Mouse (Mus musculus) erythroblast, embryonic 14.5 days (primary cell): ENCODE measurements around the gene Hsd3b6.

Experiments
- GATA1 ChIP-seq: IDR thresholded peaks from 2 replicates; pipeline ENCODE4 v1.6.1; 2012; ENCODE audit warnings: low read length, inconsistent platforms, mixed read lengths
- TAL1 ChIP-seq: IDR thresholded peaks from 3 replicates; pipeline ENCODE4 v1.6.1; 2012; ENCODE audit warnings: low read length, inconsistent platforms, mixed read lengths

GRCm38 (mm10) chr3:98814101-98814670 is at the start of gene Hsd3b6:
- TF ChIP-seq GATA1 (no peak), TAL1 (no peak)
